Mouse (Mus musculus) cerebellum, adult 11 months (tissue): ENCODE results near the gene Wasf2.

ENCODE experiments used
- DNase-seq: peaks from one replicate; pipeline ENCODE4 v3.0.0; 2022

The Wasf2 gene

GRCm38 (mm10) chr4:133101751-133102150, 28.6 kb upstream of the Wasf2 start:
- DNase-seq, result no peak

GRCm38 (mm10) chr4:133103525-133104193, 26.6 kb upstream of the Wasf2 start:
- DNase-seq, result no peak

GRCm38 (mm10) chr4:133104194-133104569, 26.1 kb upstream of the Wasf2 start:
- DNase-seq, result no peak

- DNase-seq, result no peak
Observed at GRCm38 (mm10) chr4:133106691-133107090, 23.6 kb upstream of the Wasf2 start.

GRCm38 (mm10) chr4:133107788-133108281, 22.5 kb upstream of the Wasf2 start:
- no peak for DNase-seq

GRCm38 (mm10) chr4:133108481-133109334, 21.6 kb upstream of the Wasf2 start:
- no peak for DNase-seq

- no peak for DNase-seq
Observed at GRCm38 (mm10) chr4:133109335-133109801, 20.9 kb upstream of the Wasf2 start.

- DNase-seq, result no peak
Observed at GRCm38 (mm10) chr4:133112175-133112838, 18.0 kb upstream of the Wasf2 start.

GRCm38 (mm10) chr4:133113351-133113882, 16.9 kb upstream of the Wasf2 start:
- DNase-seq, result no peak

GRCm38 (mm10) chr4:133114762-133115161, 15.5 kb upstream of the Wasf2 start:
- DNase-seq, result no peak

- DNase-seq, result no peak
Observed at GRCm38 (mm10) chr4:133115721-133116429, 14.4 kb upstream of the Wasf2 start.

GRCm38 (mm10) chr4:133116756-133117470, 13.4 kb upstream of the Wasf2 start:
- no peak for DNase-seq

GRCm38 (mm10) chr4:133117556-133118411, 12.5 kb upstream of the Wasf2 start:
- peak; percentile 68 for DNase-seq

- no peak for DNase-seq
Observed at GRCm38 (mm10) chr4:133118775-133119375, 11.4 kb upstream of the Wasf2 start.

- no peak for DNase-seq
Observed at GRCm38 (mm10) chr4:133119579-133119978, 10.7 kb upstream of the Wasf2 start.

GRCm38 (mm10) chr4:133120833-133121321, 9.4 kb upstream of the Wasf2 start:
- no peak for DNase-seq

GRCm38 (mm10) chr4:133121416-133121815, 8.9 kb upstream of the Wasf2 start:
- no peak for DNase-seq

- DNase-seq, result no peak
Observed at GRCm38 (mm10) chr4:133121974-133122637, 8.2 kb upstream of the Wasf2 start.

GRCm38 (mm10) chr4:133127079-133127478, 3.2 kb upstream of the Wasf2 start:
- no peak for DNase-seq

- DNase-seq, result no peak
Observed at GRCm38 (mm10) chr4:133127894-133128293, 2.4 kb upstream of the Wasf2 start.
